Mouse (Mus musculus) neural tube, embryonic 14.5 days (tissue): ENCODE data around the gene Mkrn3. TPM values are rescaled to one million over a fixed set of nuclear protein-coding genes. Genes with fewer than 3 reads are reported as not detected.

Source experiments
- polyA plus RNA-seq: library from polyadenylated mRNA; unstranded; fragments of >200 nt; fragmentation: Nextera tagmentation; extraction: Ambion mirVana; gene quantifications from 2 replicates; pipeline ENCODE4 v1.2.1, GENCODE M21; 2014

Mkrn3 gene
- polyA plus RNA-seq, 1 experiment from 2014 or later, result 19.0 TPM

Other genes starting within 250 kb of the Mkrn3 start
- gene Ndn, start 73.6 kb downstream of the Mkrn3 start, polyA plus RNA-seq, result 394 and 457 TPM in 2 replicates
- gene Magel2, start 43.1 kb downstream of the Mkrn3 start, polyA plus RNA-seq, result 13.6 and 16.6 TPM in 2 replicates
- 6.2 and 7.8 TPM in 2 replicates for gene Peg12, start 44.4 kb upstream of the Mkrn3 start, polyA plus RNA-seq